Mouse (Mus musculus): ENCODE data around the gene Agpat1. TPM values are rescaled to one million over a fixed set of nuclear protein-coding genes. Genes with fewer than 3 reads are reported as not detected.
A peak's percentile ranks its signal among the peaks of the same experiment; 100 is the strongest.

Gene Agpat1
- polyA plus RNA-seq, 2 experiments: 19.0 to 35.9 TPM

GRCm38 (mm10) chr17:34626773-34627092 is 22.7 kb downstream of the Agpat1 start:
- Histone ChIP-seq H3K9me3 (ENCODE audit: control insufficient read depth, low read length) (no peaks in the 10 kb centered on the region), H3K27me3 (ENCODE audit: control insufficient read depth, insufficient read depth, low read length) (peaks cover 38% of the 10 kb centered on the region), H3K36me3 (replicated peaks; ENCODE audit: control insufficient read depth, insufficient read depth, low read depth) (no peaks in the 10 kb centered on the region), H3K27ac (0 out of 2 replicates have a peak overlapping the region, but pooled peaks have one; percentile 23), H3K4me3 (ENCODE audit: insufficient read depth in 1 of 2, low read depth in 2 of 2, low read length in 2 of 2) (peak overlapping the region; percentile 74 to 84), H3K4me2 (ENCODE audit: low read depth) (peak overlapping the region; percentile 88), H3K4me1 (replicated peaks; ENCODE audit: control insufficient read depth in 2 of 2, insufficient read depth in 2 of 2, low read length in 1 of 2) (peaks cover 4 to 9% of the 10 kb centered on the region in 2 experiments), H3K9ac (replicated peaks) (peak overlapping the region; percentile 68)
- DNase-seq (ENCODE audit: low read depth in 3 of 3, low spot score in 3 of 3) (no peak), ATAC-seq (ENCODE audit: insufficient read depth) (peak; percentile 36; the same call in 1 of the 2 replicates)
- TF ChIP-seq EP300 (IDR thresholded peaks at IDR 0.05; ENCODE audit: low read depth): no peak
- peak; percentile 70 for TF ChIP-seq CTCF (IDR thresholded peaks at IDR 0.05; ENCODE audit: low read depth)
- under 1% methylated on average over 18 of the region's 18 CpGs for WGBS (ENCODE audit: insufficient replicate concordance)

- TF ChIP-seq EP300 (IDR thresholded peaks at IDR 0.05; ENCODE audit: low read depth) (no peak), CTCF (IDR thresholded peaks at IDR 0.05; ENCODE audit: low read depth) (no peak)
- ATAC-seq (ENCODE audit: insufficient read depth): peak; percentile 70
- peak in 1 of 3 experiments; percentile 54 for DNase-seq (ENCODE audit: low read depth in 3 of 3, low spot score in 3 of 3)
- Histone ChIP-seq H3K9me3 (ENCODE audit: control insufficient read depth, low read length) (no peaks in the 10 kb centered on the region), H3K27me3 (ENCODE audit: control insufficient read depth, insufficient read depth, low read length) (peaks cover 44% of the 10 kb centered on the region), H3K4me1 (replicated peaks; ENCODE audit: control insufficient read depth in 2 of 2, insufficient read depth in 2 of 2, low read length in 1 of 2) (peaks cover 8% of the 10 kb centered on the region in 2 experiments; a peak in 3 of 4 replicates), H3K4me2 (ENCODE audit: low read depth) (peak overlapping the region; percentile 88), H3K9ac (replicated peaks) (peak overlapping the region; percentile 68), H3K4me3 (ENCODE audit: insufficient read depth in 1 of 2, low read depth in 2 of 2, low read length in 2 of 2) (peak overlapping the region; percentile 74 to 84), H3K27ac (peak overlapping the region; percentile 23; the same call in 1 of the 2 replicates), H3K36me3 (replicated peaks; ENCODE audit: control insufficient read depth, insufficient read depth, low read depth) (no peaks in the 10 kb centered on the region)
- under 1% methylated on average over 44 of the region's 45 CpGs for WGBS (ENCODE audit: insufficient replicate concordance)
Measured at GRCm38 (mm10) chr17:34627093-34627942, 23.3 kb downstream of the Agpat1 start.

- no peaks in the 10 kb centered on the region for H3K9me3 ChIP-seq (ENCODE audit: control insufficient read depth, low read length)
- peak within 1 kb of the TSS; percentile 88 for H3K4me2 ChIP-seq (ENCODE audit: low read depth)
- 9% methylated on average over 29 of the region's 29 CpGs for WGBS (ENCODE audit: insufficient replicate concordance)
- peaks cover 4 to 5% of the 10 kb centered on the region in 2 experiments; a peak in 3 of 4 replicates for H3K4me1 ChIP-seq (replicated peaks; ENCODE audit: control insufficient read depth in 2 of 2, insufficient read depth in 2 of 2, low read length in 1 of 2)
- H3K36me3 ChIP-seq (replicated peaks; ENCODE audit: control insufficient read depth, insufficient read depth, low read depth): no peaks in the 10 kb centered on the region
- DNase-seq (ENCODE audit: low read depth in 3 of 3, low spot score in 3 of 3) (no peak), ATAC-seq (ENCODE audit: insufficient read depth) (peak; percentile 6; the same call in 1 of the 2 replicates)
- peaks cover 51% of the 10 kb centered on the region for H3K27me3 ChIP-seq (ENCODE audit: control insufficient read depth, insufficient read depth, low read length)
- H3K4me3 ChIP-seq (ENCODE audit: insufficient read depth in 1 of 2, low read depth in 2 of 2, low read length in 2 of 2): peak within 1 kb of the TSS; percentile 74 to 84
- H3K9ac ChIP-seq (replicated peaks): peak within 1 kb of the TSS; percentile 68
- H3K27ac ChIP-seq: no peak within 1 kb of the TSS; the same call in 1 of the 2 replicates
- no peak for TF ChIP-seq CTCF (IDR thresholded peaks at IDR 0.05; ENCODE audit: low read depth)
- no peak for TF ChIP-seq EP300 (IDR thresholded peaks at IDR 0.05; ENCODE audit: low read depth)
Measured at GRCm38 (mm10) chr17:34627943-34628643, 24.0 kb downstream of the Agpat1 start, which contains the start of gene Ppt2. Gene Ppt2 (minus strand): TSS chr17:34628510.

- 46% methylated on average over 5 of the region's 5 CpGs for WGBS (ENCODE audit: insufficient replicate concordance)
- Histone ChIP-seq H3K27me3 (ENCODE audit: control insufficient read depth, insufficient read depth, low read length) (peaks cover 51% of the 10 kb centered on the region), H3K27ac (no peak overlapping the region)
Measured at GRCm38 (mm10) chr17:34628644-34628967, 24.5 kb downstream of the Agpat1 start.

More at GRCm38 (mm10) chr17:34628644-34628967, 24.5 kb downstream of the Agpat1 start:
- H3K4me2 ChIP-seq (ENCODE audit: low read depth): peak overlapping the region; percentile 88; the same call in 1 of the 2 replicates
- no peak overlapping the region for H3K4me3 ChIP-seq (ENCODE audit: insufficient read depth in 1 of 2, low read depth in 2 of 2, low read length in 2 of 2)
- no peaks in the 10 kb centered on the region for H3K36me3 ChIP-seq (replicated peaks; ENCODE audit: control insufficient read depth, insufficient read depth, low read depth)
- ATAC-seq (ENCODE audit: insufficient read depth) (no peak), DNase-seq (ENCODE audit: low read depth in 3 of 3, low spot score in 3 of 3) (no peak)
- no peak for TF ChIP-seq CTCF (IDR thresholded peaks at IDR 0.05; ENCODE audit: low read depth)
- TF ChIP-seq EP300 (IDR thresholded peaks at IDR 0.05; ENCODE audit: low read depth): no peak
- H3K9ac ChIP-seq (replicated peaks): no peak overlapping the region
- peaks cover 4 to 5% of the 10 kb centered on the region in 2 experiments; a peak in 3 of 4 replicates for H3K4me1 ChIP-seq (replicated peaks; ENCODE audit: control insufficient read depth in 2 of 2, insufficient read depth in 2 of 2, low read length in 1 of 2)
- H3K9me3 ChIP-seq (ENCODE audit: control insufficient read depth, low read length): no peaks in the 10 kb centered on the region
